Mouse (Mus musculus): ENCODE measurements around the gene Gm21800.
"Not testable (repeated sequence)": the region's sequence is repeated elsewhere in the genome, so short reads cannot be mapped to it uniquely, and the experiment has no call there.

The Gm21800 gene

GRCm38 (mm10) chrY:41406198-41406597, at the start of gene Gm21800:
Gene Gm21800, plus strand, starts transcription at chrY:41406498.
- not testable (repeated sequence) for DNase-seq
